Mouse (Mus musculus) hindbrain, embryonic 10.5 days (tissue): ENCODE measurements around the gene Mybpc3. TPM values are rescaled to one million over a fixed set of nuclear protein-coding genes. Genes with fewer than 3 reads are reported as not detected.

Source experiments
- DNase-seq: peaks from one replicate; pipeline ENCODE4 v3.0.0-alpha.2; 2017; ENCODE audit warnings: low spot score
- H3K27ac ChIP-seq: fragments of 300-500 bp; sonication (generic); 2 replicates; pipeline ENCODE4 v1.5.1; 2016; ENCODE audit warnings: mild to moderate bottlenecking, moderate library complexity
- H3K27me3 ChIP-seq: fragments of 300-500 bp; sonication (generic); 2 replicates; pipeline ENCODE4 v1.6.1; 2016; ENCODE audit warnings: mild to moderate bottlenecking; ENCODE audit not compliant: poor library complexity, insufficient read depth, severe bottlenecking
- H3K36me3 ChIP-seq: fragments of 300-500 bp; sonication (generic); 2 replicates; pipeline ENCODE4 v1.6.1; 2016; ENCODE audit warnings: mild to moderate bottlenecking, moderate library complexity
- H3K4me1 ChIP-seq: fragments of 300-500 bp; sonication (generic); replicated peaks from 2 replicates; pipeline ENCODE4 v1.6.1; 2016; ENCODE audit warnings: mild to moderate bottlenecking
- H3K4me3 ChIP-seq: fragments of 300-500 bp; sonication (generic); 2 replicates; pipeline ENCODE4 v1.5.1; 2016; ENCODE audit warnings: mild to moderate bottlenecking, moderate library complexity
- H3K9me3 ChIP-seq: fragments of 300-500 bp; sonication (generic); 2 replicates; pipeline ENCODE4 v1.6.1; 2016; ENCODE audit warnings: mild to moderate bottlenecking, moderate library complexity
- WGBS: fragments of 180-500 bp; shearing (Covaris S2); methylation state at CpG from one replicate; pipeline ENCODE4 v1.1.7; 2016; 5-methylcytosine and 5-hydroxymethylcytosine counted together
- polyA plus RNA-seq: library from polyadenylated mRNA; unstranded; fragments of >200 nt; fragmentation: Nextera tagmentation; extraction: Ambion mirVana; gene quantifications from 2 replicates; pipeline ENCODE4 v1.2.1, GENCODE M21; 2016

Gene Mybpc3
- polyA plus RNA-seq, 1 experiment from 2014 or later: not detected

DNA sequence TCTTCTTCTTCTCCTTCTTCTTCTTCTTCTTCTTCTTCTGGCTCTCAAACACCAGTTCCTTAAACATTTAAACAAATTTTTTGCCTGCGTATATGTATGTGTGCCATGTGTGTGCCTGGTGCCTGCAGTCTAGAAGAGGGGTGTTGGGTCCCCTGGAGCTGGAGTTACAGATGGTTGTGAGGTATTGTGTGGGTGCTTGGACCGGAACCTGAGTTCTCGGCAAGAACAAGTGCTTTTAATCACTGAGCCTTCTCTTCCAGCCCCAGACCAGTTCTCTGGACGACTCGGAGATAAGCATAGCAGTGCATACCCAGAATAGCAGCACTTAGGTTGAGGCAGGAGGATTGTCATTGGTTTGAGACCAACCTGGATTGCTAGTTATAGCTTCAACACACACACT lies 1.1 kb upstream of the Mybpc3 start:
- no peak for DNase-seq
- Histone ChIP-seq H3K36me3 (no peaks in the 10 kb centered on the region), H3K4me3 (no peak overlapping the region), H3K4me1 (peaks cover 20% of the 10 kb centered on the region), H3K27ac (no peak overlapping the region), H3K27me3 (peaks cover 29% of the 10 kb centered on the region), H3K9me3 (no peaks in the 10 kb centered on the region)
- WGBS: 80% methylated on average over 5 of the region's 5 CpGs

DNA sequence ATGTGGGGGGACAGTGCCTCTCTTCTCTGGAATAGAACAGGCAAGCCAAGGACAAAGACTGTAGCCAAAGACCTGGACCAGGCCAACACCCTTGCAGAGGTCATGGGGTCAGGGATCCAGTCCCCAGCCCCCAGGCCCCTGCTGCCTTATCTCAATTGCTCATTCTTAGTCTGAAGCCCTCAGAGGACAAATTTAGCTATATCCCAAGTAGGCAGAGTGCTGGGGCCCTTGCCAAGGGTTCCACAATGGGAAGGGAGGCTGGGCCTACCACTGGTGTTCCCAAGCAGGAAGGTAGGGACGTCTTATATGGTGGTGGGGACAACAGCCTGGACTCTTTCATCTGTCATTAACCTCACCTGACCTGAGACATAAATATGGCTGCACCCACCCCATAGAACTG lies 703 bp downstream of the Mybpc3 start:
- WGBS: 77% methylated on average over 1 of the region's 1 CpGs
- peaks cover 24% of the 10 kb centered on the region for H3K27me3 ChIP-seq

DNA sequence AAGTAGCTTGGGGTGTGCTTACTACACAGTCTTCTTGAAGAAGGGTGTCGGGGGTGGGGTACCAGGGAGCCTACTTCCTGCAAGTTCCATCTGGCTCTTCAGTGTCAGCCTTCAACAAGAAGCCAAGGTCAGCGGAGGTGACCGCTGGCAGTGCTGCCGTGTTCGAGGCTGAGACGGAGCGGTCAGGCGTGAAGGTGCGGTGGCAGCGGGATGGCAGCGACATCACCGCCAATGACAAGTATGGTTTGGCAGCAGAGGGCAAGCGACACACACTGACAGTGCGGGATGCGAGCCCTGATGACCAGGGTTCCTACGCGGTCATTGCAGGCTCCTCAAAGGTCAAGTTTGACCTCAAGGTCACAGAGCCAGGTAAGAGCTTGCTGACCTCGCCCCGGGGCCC lies 1.1 kb downstream of the Mybpc3 start:
- peaks cover 20% of the 10 kb centered on the region for H3K4me1 ChIP-seq
- H3K4me3 ChIP-seq: no peak overlapping the region
- H3K27ac ChIP-seq: no peak overlapping the region
- H3K27me3 ChIP-seq: peaks cover 23% of the 10 kb centered on the region
- WGBS: 90% methylated on average over 19 of the region's 19 CpGs
- no peaks in the 10 kb centered on the region for H3K9me3 ChIP-seq
- H3K36me3 ChIP-seq: no peaks in the 10 kb centered on the region
- no peak for DNase-seq

More for the DNA sequence above, 703 bp downstream of the Mybpc3 start:
- H3K4me3 ChIP-seq: no peak overlapping the region
- no peak for DNase-seq
- H3K36me3 ChIP-seq: no peaks in the 10 kb centered on the region
- H3K27ac ChIP-seq: no peak overlapping the region
- H3K9me3 ChIP-seq: no peaks in the 10 kb centered on the region
- peaks cover 20% of the 10 kb centered on the region for H3K4me1 ChIP-seq

DNA sequence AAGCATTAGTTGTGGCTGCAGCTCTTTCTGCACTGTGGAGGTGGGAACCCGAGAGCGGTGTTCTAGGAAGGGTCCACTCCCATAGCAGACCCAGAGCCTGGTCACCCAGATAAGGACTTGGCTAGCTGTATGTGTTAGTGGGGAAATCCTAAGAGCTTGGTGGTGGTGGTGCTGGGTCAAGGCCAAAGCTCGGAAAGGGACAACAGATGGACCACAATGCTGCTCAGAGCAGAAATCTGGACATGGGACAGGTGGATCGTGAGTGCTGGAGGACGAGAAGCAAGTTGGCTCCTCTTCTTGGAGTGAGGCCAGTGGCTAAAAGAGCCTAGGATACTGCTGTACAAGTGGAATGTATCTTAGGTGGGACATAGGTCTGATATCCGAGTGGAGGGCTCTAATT lies 1.6 kb downstream of the Mybpc3 start:
- 85% methylated on average over 6 of the region's 6 CpGs for WGBS
- Histone ChIP-seq H3K27ac (no peak overlapping the region), H3K27me3 (peaks cover 23% of the 10 kb centered on the region), H3K4me1 (peaks cover 20% of the 10 kb centered on the region), H3K4me3 (no peak overlapping the region), H3K9me3 (no peaks in the 10 kb centered on the region), H3K36me3 (no peaks in the 10 kb centered on the region)
- no peak for DNase-seq

DNA sequence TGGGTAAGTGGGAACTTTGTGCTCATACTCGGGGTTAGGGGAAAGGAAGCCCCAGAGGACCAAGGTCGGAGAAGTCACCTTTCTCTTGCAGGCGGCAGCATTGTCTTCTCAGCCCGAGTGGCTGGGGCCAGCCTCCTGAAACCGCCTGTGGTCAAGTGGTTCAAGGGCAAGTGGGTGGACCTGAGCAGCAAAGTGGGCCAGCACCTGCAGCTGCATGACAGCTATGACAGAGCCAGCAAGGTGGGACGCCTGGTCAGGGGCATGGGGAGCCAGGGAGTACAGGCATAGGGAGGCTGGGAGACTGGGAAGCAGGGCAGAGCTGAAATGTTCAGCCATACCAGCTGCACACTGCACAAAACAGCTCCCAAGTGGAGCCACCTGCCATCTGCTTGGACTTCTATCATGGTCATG lies 2.3 kb downstream of the Mybpc3 start:
- peaks cover 23% of the 10 kb centered on the region for H3K27me3 ChIP-seq
- H3K27ac ChIP-seq: no peak overlapping the region
- 79% methylated on average over 6 of the region's 6 CpGs for WGBS
- peaks cover 12% of the 10 kb centered on the region for H3K4me1 ChIP-seq
- no peaks in the 10 kb centered on the region for H3K36me3 ChIP-seq
- DNase-seq: no peak
- H3K4me3 ChIP-seq: no peak overlapping the region
- no peaks in the 10 kb centered on the region for H3K9me3 ChIP-seq

DNA sequence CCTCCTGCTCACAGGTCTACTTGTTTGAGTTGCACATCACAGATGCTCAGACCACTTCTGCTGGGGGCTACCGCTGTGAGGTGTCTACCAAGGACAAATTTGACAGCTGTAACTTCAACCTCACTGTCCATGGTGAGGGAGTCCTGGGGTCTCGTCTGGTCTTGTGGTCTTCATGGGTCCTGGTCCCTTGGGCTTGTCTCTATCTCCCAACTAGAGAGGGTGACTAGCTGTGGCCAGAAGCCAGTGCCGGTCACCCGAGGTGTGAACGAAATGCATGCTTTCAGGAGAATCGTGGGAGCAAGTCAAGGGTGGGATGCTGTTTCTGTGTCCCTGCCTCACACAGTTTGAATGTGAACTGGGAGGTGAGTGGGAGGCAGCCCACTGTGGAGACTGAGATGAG lies 3.1 kb downstream of the Mybpc3 start:
- no peak for DNase-seq
- Histone ChIP-seq H3K27me3 (peaks cover 16% of the 10 kb centered on the region), H3K4me1 (0 out of 2 replicates have a peak, but pooled peaks cover 7% of the 10 kb centered on the region), H3K36me3 (no peaks in the 10 kb centered on the region), H3K27ac (no peak overlapping the region), H3K9me3 (no peaks in the 10 kb centered on the region), H3K4me3 (no peak overlapping the region)
- 86% methylated on average over 6 of the region's 6 CpGs for WGBS

DNA sequence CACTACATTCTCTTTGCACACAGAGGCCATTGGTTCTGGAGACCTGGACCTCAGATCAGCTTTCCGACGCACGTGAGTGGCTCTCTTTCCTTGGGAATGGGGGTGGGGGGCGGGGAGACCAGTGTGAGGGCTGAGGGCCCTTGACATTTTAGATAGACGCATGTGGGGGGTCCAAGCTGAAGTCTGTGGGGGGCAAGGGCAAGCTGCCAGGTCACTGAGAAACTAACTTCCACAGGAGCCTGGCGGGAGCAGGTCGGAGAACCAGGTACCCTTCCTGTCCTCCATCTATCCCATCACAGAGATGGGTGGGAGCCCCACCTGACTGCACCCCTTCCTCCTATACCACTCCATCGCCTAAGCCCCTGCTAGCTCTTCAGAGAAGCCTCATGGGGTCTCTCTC lies 3.6 kb downstream of the Mybpc3 start:
- Histone ChIP-seq H3K27ac (no peak overlapping the region), H3K4me3 (no peak overlapping the region), H3K27me3 (peaks cover 11% of the 10 kb centered on the region), H3K4me1 (0 out of 2 replicates have a peak, but pooled peaks cover 7% of the 10 kb centered on the region), H3K9me3 (no peaks in the 10 kb centered on the region), H3K36me3 (no peaks in the 10 kb centered on the region)
- WGBS: 63% methylated on average over 8 of the region's 8 CpGs
- no peak for DNase-seq

DNA sequence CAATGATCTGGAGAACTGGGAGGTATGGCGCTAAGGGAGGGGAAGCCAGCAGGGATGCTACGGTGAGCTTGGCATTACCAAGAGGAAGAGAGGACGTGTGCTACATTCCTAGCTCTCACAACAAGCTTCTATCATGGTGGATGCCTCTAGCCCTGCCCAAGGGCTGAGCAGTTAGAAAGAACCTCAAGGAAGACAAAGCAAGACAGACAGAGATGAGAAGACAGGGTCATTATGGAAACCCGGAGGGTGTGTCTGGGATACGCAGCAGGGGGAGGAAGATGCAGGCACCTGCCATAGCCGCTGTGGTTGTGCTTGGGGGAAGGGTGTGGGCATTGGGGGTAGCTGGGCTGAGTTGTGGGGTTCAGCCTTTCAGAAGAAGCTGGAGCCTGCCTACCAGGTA lies 5.6 kb downstream of the Mybpc3 start:
- no peaks in the 10 kb centered on the region for H3K36me3 ChIP-seq

DNA sequence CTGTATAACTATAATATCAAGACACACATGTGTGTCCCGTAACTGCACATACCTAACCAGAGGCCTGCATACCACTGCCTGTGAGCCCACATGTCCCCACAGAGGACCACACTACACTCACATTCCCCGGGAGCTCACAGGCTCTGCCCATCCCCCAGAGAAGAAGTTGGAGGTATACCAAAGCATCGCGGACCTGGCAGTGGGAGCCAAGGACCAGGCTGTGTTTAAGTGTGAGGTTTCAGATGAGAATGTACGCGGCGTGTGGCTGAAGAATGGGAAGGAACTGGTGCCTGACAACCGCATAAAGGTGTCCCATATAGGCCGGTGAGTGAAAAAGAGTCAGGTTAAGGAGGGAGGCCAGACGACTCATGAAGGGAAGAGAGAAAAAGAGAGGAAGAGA lies 7.2 kb downstream of the Mybpc3 start:
- no peak for DNase-seq
- WGBS: 89% methylated on average over 10 of the region's 10 CpGs
- no peaks in the 10 kb centered on the region for H3K4me1 ChIP-seq
- H3K27me3 ChIP-seq: no peaks in the 10 kb centered on the region
- no peaks in the 10 kb centered on the region for H3K36me3 ChIP-seq
- no peak overlapping the region for H3K4me3 ChIP-seq
- H3K27ac ChIP-seq: no peak overlapping the region
- H3K9me3 ChIP-seq: no peaks in the 10 kb centered on the region

More for the DNA sequence above, 5.6 kb downstream of the Mybpc3 start:
- Histone ChIP-seq H3K4me3 (no peak overlapping the region), H3K4me1 (0 out of 2 replicates have a peak, but pooled peaks cover 6% of the 10 kb centered on the region), H3K27ac (no peak overlapping the region), H3K9me3 (no peaks in the 10 kb centered on the region), H3K27me3 (no peaks in the 10 kb centered on the region)
- DNase-seq: no peak
- 79% methylated on average over 6 of the region's 6 CpGs for WGBS

DNA sequence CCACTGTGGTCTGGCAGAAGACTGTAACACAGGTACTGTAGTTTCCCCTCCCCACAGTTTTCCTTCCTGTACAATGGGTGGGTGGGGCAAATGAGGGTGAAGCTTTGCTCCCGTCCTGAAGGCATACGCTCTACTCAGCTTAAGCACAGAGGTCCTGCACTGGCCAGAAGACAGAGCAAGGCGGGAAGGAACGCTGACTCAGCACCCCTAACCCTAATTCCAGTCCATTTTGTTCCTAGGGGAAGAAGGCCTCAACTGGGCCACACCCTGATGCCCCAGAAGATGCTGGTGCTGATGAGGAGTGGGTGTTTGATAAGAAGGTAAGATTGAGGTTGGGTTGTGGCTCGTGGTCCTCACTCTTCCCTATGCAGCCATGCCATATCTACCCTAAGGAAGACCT lies 10.8 kb downstream of the Mybpc3 start:
- Histone ChIP-seq H3K4me1 (no peaks in the 10 kb centered on the region), H3K4me3 (no peak overlapping the region), H3K36me3 (no peaks in the 10 kb centered on the region), H3K27ac (no peak overlapping the region), H3K9me3 (no peaks in the 10 kb centered on the region), H3K27me3 (no peaks in the 10 kb centered on the region)
- WGBS: 83% methylated on average over 5 of the region's 5 CpGs
- no peak for DNase-seq

DNA sequence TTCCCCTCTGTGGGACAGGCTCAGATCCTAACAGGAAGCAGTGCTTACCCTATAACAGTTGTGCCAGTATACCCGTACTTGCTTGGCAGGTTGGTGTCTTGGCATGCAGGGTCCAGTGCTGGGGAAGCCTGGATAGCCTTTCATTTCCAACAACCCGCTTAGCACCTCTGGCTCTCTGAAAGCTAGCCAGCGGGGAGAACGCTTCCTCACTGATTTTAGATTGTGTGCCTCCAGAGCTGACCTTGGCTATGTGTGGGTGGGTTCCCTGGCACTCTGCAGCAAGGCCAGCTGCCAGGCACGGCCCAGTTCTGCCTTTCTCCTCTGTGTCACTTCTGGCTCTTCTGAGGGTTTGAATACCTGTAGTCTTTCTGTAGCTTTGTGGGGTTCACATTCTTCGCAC lies 12.2 kb downstream of the Mybpc3 start:
- Histone ChIP-seq H3K9me3 (no peaks in the 10 kb centered on the region), H3K4me1 (no peaks in the 10 kb centered on the region), H3K36me3 (no peaks in the 10 kb centered on the region), H3K4me3 (no peak overlapping the region), H3K27ac (no peak overlapping the region), H3K27me3 (no peaks in the 10 kb centered on the region)
- no peak for DNase-seq
- WGBS: 88% methylated on average over 6 of the region's 6 CpGs

DNA sequence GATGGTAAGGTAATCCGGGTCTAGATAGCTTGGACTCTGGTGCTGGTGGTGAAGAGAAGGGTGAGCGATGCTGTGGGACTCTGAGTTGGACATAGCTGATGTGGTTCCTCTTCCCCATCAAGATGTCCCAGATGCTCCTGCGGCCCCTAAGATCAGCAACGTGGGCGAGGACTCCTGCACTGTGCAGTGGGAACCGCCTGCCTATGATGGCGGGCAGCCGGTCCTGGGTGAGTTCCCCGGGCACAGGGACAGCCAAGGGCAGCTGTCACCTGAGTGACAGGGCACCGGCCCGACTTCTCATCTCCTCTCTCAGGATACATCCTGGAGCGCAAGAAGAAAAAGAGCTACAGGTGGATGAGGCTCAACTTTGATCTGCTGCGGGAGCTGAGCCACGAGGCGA lies 13.3 kb downstream of the Mybpc3 start:
- Histone ChIP-seq H3K4me1 (no peaks in the 10 kb centered on the region), H3K4me3 (no peak overlapping the region), H3K27me3 (no peaks in the 10 kb centered on the region), H3K9me3 (no peaks in the 10 kb centered on the region), H3K36me3 (no peaks in the 10 kb centered on the region), H3K27ac (no peak overlapping the region)
- 90% methylated on average over 15 of the region's 15 CpGs for WGBS
- no peak for DNase-seq

DNA sequence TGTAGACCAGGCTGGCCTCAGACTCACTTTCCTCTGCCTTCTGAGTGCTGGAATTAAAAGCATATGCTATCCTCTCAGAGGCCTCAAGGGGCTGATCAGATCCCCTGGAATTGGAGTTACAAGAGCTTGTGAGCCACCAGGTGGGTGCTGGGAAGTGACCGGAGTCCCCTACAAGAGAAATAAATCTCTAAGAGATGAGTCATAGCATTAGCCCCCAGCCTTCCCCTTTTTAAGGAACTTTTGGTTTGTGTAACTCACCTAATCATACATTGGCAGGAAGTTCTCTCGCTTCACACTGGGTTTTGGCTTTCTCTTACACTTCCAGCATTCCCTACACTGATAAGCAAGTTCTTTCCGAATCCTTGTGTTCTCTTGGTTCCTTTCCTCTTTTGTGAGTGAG lies 14.1 kb downstream of the Mybpc3 start:
- Histone ChIP-seq H3K4me3 (no peak overlapping the region), H3K27me3 (no peaks in the 10 kb centered on the region), H3K9me3 (no peaks in the 10 kb centered on the region), H3K27ac (no peak overlapping the region), H3K36me3 (0 out of 2 replicates have a peak, but pooled peaks cover 1% of the 10 kb centered on the region), H3K4me1 (no peaks in the 10 kb centered on the region)
- DNase-seq: no peak
- WGBS: 86% methylated on average over 3 of the region's 3 CpGs
